28 mouse cellular contexts compared by ENCODE assay signal in genomic region chr14:48603490-48603889, GRCm38 (mm10).
"Had no signal": no experiment of that assay in that cellular context is flagged by ENCODE, and none has a peak within 500 bp of the region (broad histone marks: within the 10 kb centered on the region; RNA-seq: fewer than 3 reads in every experiment).

No protein-coding gene starts in this region.

- H3K9me3 ChIP-seq: heart, embryonic 13.5 days; heart, embryonic 15.5 days; hindbrain, embryonic 10.5 days; hindbrain, embryonic 12.5 days; intestine, embryonic 15.5 days; limb, embryonic 10.5 days; limb, embryonic 12.5 days; liver, embryonic 13.5 days; liver, embryonic 15.5 days had no signal

- H3K4me1 ChIP-seq: heart, embryonic 13.5 days; heart, embryonic 15.5 days; intestine, embryonic 15.5 days; limb, embryonic 10.5 days; limb, embryonic 12.5 days; liver, embryonic 13.5 days; liver, embryonic 15.5 days had no signal

- H3K27me3 ChIP-seq: heart, embryonic 13.5 days; heart, embryonic 15.5 days; hindbrain, embryonic 12.5 days; intestine, embryonic 15.5 days; limb, embryonic 12.5 days; liver, embryonic 13.5 days; liver, embryonic 15.5 days had no signal

- H3K4me2 ChIP-seq: heart, embryonic 11.5 days; heart, embryonic 13.5 days; heart, embryonic 15.5 days; hindbrain, embryonic 12.5 days; hindbrain, embryonic 14.5 days; intestine, embryonic 15.5 days; limb, embryonic 12.5 days; liver, embryonic 11.5 days; liver, embryonic 13.5 days; liver, embryonic 15.5 days had no signal

- H3K9ac ChIP-seq: heart, embryonic 13.5 days; heart, embryonic 15.5 days; hindbrain, embryonic 12.5 days; hindbrain, embryonic 14.5 days; intestine, embryonic 15.5 days; limb, embryonic 12.5 days; liver, embryonic 13.5 days; liver, embryonic 15.5 days; liver, postnatal 0 days had no signal

- H3K27ac ChIP-seq: gastrocnemius, adult 2 months; heart, adult 2 months; heart, embryonic 13.5 days; heart, embryonic 15.5 days; hindbrain, embryonic 10.5 days; hindbrain, embryonic 12.5 days; hindbrain, embryonic 14.5 days; intestine, embryonic 15.5 days; layer of hippocampus, adult 2 months; left cerebral cortex, adult 2 months; limb, embryonic 10.5 days; limb, embryonic 12.5 days; liver, embryonic 13.5 days; liver, embryonic 15.5 days had no signal

- ATAC-seq: hindbrain, embryonic 16.5 days; inflammation-experienced regulatory T-cells, adult 6 months; intestine, embryonic 15.5 days; intestine, postnatal 0 days; liver, postnatal 0 days had no signal

- H3K4me3 ChIP-seq: gastrocnemius, adult 2 months; heart, adult 2 months; heart, embryonic 13.5 days; heart, embryonic 15.5 days; hindbrain, embryonic 10.5 days; hindbrain, embryonic 12.5 days; intestine, embryonic 15.5 days; layer of hippocampus, adult 2 months; left cerebral cortex, adult 2 months; limb, embryonic 10.5 days; limb, embryonic 12.5 days; liver, embryonic 13.5 days; liver, embryonic 15.5 days had no signal

- DNase-seq: gastrocnemius, adult 2 months; gastrocnemius, postnatal 10 days; gastrocnemius, postnatal 25 days; heart, adult 2 months; heart, postnatal 14 days; heart, postnatal 36 days; kidney, adult 9 months; kidney, postnatal 14 days; kidney, postnatal 36 days; liver; liver, embryonic 13.5 days; liver, postnatal 0 days had no signal

- H3K36me3 ChIP-seq: heart, embryonic 13.5 days; heart, embryonic 15.5 days; hindbrain, embryonic 10.5 days; hindbrain, embryonic 12.5 days; intestine, embryonic 15.5 days; limb, embryonic 10.5 days; limb, embryonic 12.5 days; liver, embryonic 13.5 days; liver, embryonic 15.5 days had no signal
